ENCODE assay signal across 1 mouse cellular context in the genomic region with DNA sequence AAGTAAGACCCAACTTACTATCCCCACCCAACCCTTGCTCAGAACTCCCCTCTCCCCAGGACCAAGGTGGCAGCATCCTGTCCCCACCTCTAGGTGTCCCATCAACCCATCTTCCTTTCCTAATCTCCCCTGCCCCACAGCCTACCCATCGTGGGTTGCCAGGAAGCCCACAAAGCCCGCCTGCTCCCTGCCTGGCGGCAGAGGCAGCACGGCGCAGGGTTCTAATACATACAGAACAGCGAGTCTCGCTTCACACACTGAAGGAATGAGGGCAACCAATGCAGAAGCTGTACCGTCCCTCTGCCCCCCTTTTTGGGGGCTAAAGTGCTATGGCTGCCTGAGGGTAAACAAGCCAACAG.
TF ChIP-seq lines count a peak whose summit lies in the region.

No protein-coding gene starts in this region.

TF ChIP-seq in MEL, 35 proteins besides CTCF, POLR2A, EP300 and RAD21 (continued from another document):
- TF ChIP-seq ZKSCAN1 (IDR thresholded peaks at IDR 0.05; ENCODE audit: low read depth, low read length), result no peak
